Mouse (Mus musculus) urinary bladder, postnatal 25 days (tissue): ENCODE results near the gene Zfp367.

Experiments used
- DNase-seq: peaks from one replicate; pipeline ENCODE4 v3.0.0; 2022; ENCODE audit warnings: low spot score

Gene Zfp367

GRCm38 (mm10) chr13:64090278-64090677, 62.7 kb downstream of the Zfp367 start:
- DNase-seq = no peak

GRCm38 (mm10) chr13:64089130-64089529, 63.9 kb downstream of the Zfp367 start, which contains the start of gene Hsd17b3:
Hsd17b3 (minus strand) TSS chr13:64089230.
- DNase-seq = no peak

DNA sequence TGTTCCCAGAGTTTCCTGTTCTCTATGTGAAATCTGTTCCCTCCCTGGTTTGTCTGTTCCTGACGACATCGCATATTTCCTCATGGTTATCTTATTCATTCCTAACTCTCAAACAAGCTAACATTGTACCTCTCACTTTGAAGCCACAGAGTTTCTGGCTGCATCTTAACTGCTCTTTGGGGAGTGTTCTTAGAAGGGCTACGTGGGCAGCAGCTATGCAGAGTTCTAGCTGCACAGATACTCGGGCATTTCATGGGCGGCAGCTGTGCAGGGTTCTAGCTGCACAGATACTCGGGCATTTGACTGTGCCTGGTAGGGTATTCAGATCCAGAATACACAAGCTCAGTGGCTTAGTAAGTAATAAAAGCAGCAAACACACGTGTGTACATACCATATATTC, 64.9 kb downstream of the Zfp367 start:
- no peak for DNase-seq

- no peak for DNase-seq
These were observed 67.0 kb downstream of the Zfp367 start for GRCm38 (mm10) chr13:64086036-64086435.

DNA sequence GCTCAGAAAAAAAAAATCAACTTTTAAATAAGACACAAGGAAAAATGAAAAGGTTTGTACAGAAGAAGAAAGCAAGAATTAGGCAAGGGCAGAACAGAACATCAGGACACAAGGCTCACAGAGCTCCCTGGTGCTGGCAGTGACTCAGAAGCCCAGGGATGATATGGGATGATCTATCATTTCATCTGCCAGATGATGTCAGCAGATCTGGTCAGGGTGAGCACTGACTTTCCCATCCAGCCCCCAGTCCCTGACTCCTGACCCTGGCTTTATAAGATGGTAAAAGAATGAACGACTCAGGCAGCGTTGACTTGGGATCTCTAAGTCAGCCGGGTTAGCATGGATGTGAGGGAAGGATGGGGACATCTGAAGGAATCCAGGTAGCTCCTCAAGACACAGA, 69.7 kb downstream of the Zfp367 start:
- DNase-seq = no peak
